Mouse (Mus musculus): ENCODE results near the gene Tax1bp3.

DNA sequence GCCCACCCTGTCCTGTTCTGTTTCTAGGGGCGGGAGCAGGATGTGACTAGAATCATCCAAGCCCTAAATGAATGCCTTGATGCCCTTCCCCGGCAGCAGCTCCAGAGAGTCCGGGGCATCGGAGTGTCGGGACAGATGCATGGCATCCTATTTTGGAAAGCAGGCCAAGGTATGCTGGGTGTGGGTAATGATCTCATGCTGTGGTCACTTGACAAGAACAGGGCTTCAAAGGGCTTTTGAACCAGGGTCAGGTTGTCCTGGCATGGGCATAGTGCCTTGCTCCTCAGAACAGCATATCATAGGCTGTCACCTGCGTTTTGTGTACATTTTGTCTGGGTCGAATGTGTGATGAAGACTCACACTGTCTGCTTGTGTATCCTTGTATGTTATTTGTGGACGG, 27.0 kb downstream of the Tax1bp3 start:
- TF ChIP-seq EP300 (IDR thresholded peaks at IDR 0.05; ENCODE audit: insufficient read depth, low read depth, low read length) (no peak), POLR2A (IDR thresholded peaks at IDR 0.05; ENCODE audit: insufficient read depth, low read length) (no peak)

Measured in ES-Bruce4 (cell line).